Mouse (Mus musculus) liver, embryonic 11.5 days (tissue): ENCODE measurements around the gene Hmgn1. TPM values are rescaled to one million over a fixed set of nuclear protein-coding genes. Genes with fewer than 3 reads are reported as not detected.

Experiments used
- ATAC-seq: fragments of 200-750 bp; cut with Nextera tagmentation; replicated peaks from 2 replicates; pipeline ENCODE4 v1.8.0; 2017; ENCODE audit warnings: moderate number of reproducible peaks, mild to moderate bottlenecking, moderate TSS enrichment, moderate library complexity; ENCODE audit not compliant: low FRiP score
- DNase-seq: peaks from one replicate; pipeline ENCODE4 v3.0.0-alpha.2; 2017; ENCODE audit warnings: low spot score
- H3K27ac ChIP-seq: fragments of 300-500 bp; sonication (generic); 2 replicates; pipeline ENCODE4 v1.5.1; 2014; ENCODE audit warnings: mild to moderate bottlenecking, low read depth, low read length, control low read depth
- H3K27me3 ChIP-seq: fragments of 300-500 bp; sonication (generic); replicated peaks from 2 replicates; pipeline ENCODE4 v1.6.1; 2014; ENCODE audit warnings: low read length, mixed read lengths; ENCODE audit not compliant: control insufficient read depth, insufficient read depth
- H3K36me3 ChIP-seq: fragments of 300-500 bp; sonication (generic); 2 replicates; pipeline ENCODE4 v1.6.1; 2014; ENCODE audit warnings: mild to moderate bottlenecking, low read length, moderate library complexity, mixed read lengths; ENCODE audit not compliant: control insufficient read depth, insufficient read depth
- H3K4me1 ChIP-seq: fragments of 300-500 bp; sonication (generic); replicated peaks from 2 replicates; pipeline ENCODE4 v1.6.1; 2014; ENCODE audit warnings: low read length, mixed read lengths; ENCODE audit not compliant: control insufficient read depth, insufficient read depth
- H3K4me2 ChIP-seq: fragments of 300-500 bp; sonication (generic); 2 replicates; pipeline ENCODE4 v1.6.1; 2014; ENCODE audit warnings: mild to moderate bottlenecking, control low read depth, moderate library complexity
- H3K4me3 ChIP-seq: fragments of 300-500 bp; sonication (generic); 2 replicates; pipeline ENCODE4 v1.5.1; 2014; ENCODE audit warnings: low read depth, low read length, control low read depth
- H3K9ac ChIP-seq: fragments of 300-500 bp; sonication (generic); 2 replicates; pipeline ENCODE4 v1.6.1; 2014; ENCODE audit warnings: low read depth, low read length, control low read depth
- H3K9me3 ChIP-seq: fragments of 300-500 bp; sonication (generic); 2 replicates; pipeline ENCODE4 v1.6.1; 2016; ENCODE audit warnings: low read length, inconsistent platforms, mixed read lengths; ENCODE audit not compliant: control insufficient read depth
- WGBS: fragments of 180-500 bp; shearing (Covaris S2); extraction: QIAGEN DNeasy Blood & Tissue Kit; methylation state at CpG from one replicate; pipeline ENCODE4 v1.1.7; 2014; 5-methylcytosine and 5-hydroxymethylcytosine counted together
- polyA plus RNA-seq: library from polyadenylated mRNA; unstranded; fragments of >200 nt; fragmentation: Nextera tagmentation; extraction: Ambion mirVana; gene quantifications from 2 replicates; pipeline ENCODE4 v1.2.1, GENCODE M21; 2014

Hmgn1 gene
- polyA plus RNA-seq, 1 experiment from 2014 or later: 450 TPM

GRCm38 (mm10) chr16:96159091-96159731 lies 31.7 kb upstream of the Hmgn1 start:
- Histone ChIP-seq H3K9ac (peak overlapping the region; percentile 87), H3K36me3 (peaks cover 3% of the 10 kb centered on the region; the same call in 1 of the 2 replicates), H3K27ac (peak overlapping the region; percentile 42; the same call in 1 of the 2 replicates), H3K4me2 (peak overlapping the region; percentile 99), H3K27me3 (no peaks in the 10 kb centered on the region), H3K4me3 (peak overlapping the region; percentile 64), H3K9me3 (no peaks in the 10 kb centered on the region), H3K4me1 (peaks cover 2% of the 10 kb centered on the region; the same call in 1 of the 2 replicates)
- under 1% methylated on average over 67 of the region's 67 CpGs for WGBS
- ATAC-seq: peak; percentile 78
- peak; percentile 76 for DNase-seq

- Histone ChIP-seq H3K36me3 (peaks cover 5% of the 10 kb centered on the region), H3K4me1 (peaks cover 2% of the 10 kb centered on the region; the same call in 1 of the 2 replicates), H3K4me3 (peak overlapping the region; percentile 64), H3K4me2 (peak overlapping the region; percentile 99), H3K9me3 (no peaks in the 10 kb centered on the region), H3K9ac (peak overlapping the region; percentile 87), H3K27me3 (no peaks in the 10 kb centered on the region), H3K27ac (no peak overlapping the region)
- 64% methylated on average over 12 of the region's 12 CpGs for WGBS
- no peak for ATAC-seq
- no peak for DNase-seq
These were observed 31.1 kb upstream of the Hmgn1 start for GRCm38 (mm10) chr16:96158511-96159080.

GRCm38 (mm10) chr16:96157171-96157570 lies 29.6 kb upstream of the Hmgn1 start:
- H3K4me1 ChIP-seq: peaks cover 2% of the 10 kb centered on the region; the same call in 1 of the 2 replicates
- ATAC-seq (no peak), DNase-seq (no peak)
- no peak overlapping the region for H3K4me2 ChIP-seq
- H3K36me3 ChIP-seq: peaks cover 14% of the 10 kb centered on the region
- no peaks in the 10 kb centered on the region for H3K9me3 ChIP-seq
- no peak overlapping the region for H3K9ac ChIP-seq
- WGBS: 88% methylated on average over 11 of the region's 11 CpGs
- no peak overlapping the region for H3K27ac ChIP-seq
- H3K27me3 ChIP-seq: no peaks in the 10 kb centered on the region
- H3K4me3 ChIP-seq: no peak overlapping the region

- no peak for DNase-seq
- Histone ChIP-seq H3K4me3 (no peak overlapping the region), H3K4me1 (peaks cover 2% of the 10 kb centered on the region; the same call in 1 of the 2 replicates), H3K4me2 (no peak overlapping the region), H3K36me3 (peaks cover 14% of the 10 kb centered on the region), H3K9me3 (no peaks in the 10 kb centered on the region), H3K27me3 (no peaks in the 10 kb centered on the region), H3K9ac (no peak overlapping the region), H3K27ac (no peak overlapping the region)
- 91% methylated on average over 8 of the region's 8 CpGs for WGBS
- no peak for ATAC-seq
These were observed 28.5 kb upstream of the Hmgn1 start for GRCm38 (mm10) chr16:96156019-96156418.

- Histone ChIP-seq H3K27me3 (no peaks in the 10 kb centered on the region), H3K9ac (no peak overlapping the region), H3K9me3 (no peaks in the 10 kb centered on the region), H3K27ac (no peak overlapping the region), H3K4me1 (peaks cover 2% of the 10 kb centered on the region; the same call in 1 of the 2 replicates), H3K4me3 (no peak overlapping the region), H3K4me2 (no peak overlapping the region), H3K36me3 (peaks cover 14% of the 10 kb centered on the region)
- ATAC-seq: no peak
- WGBS: 84% methylated on average over 2 of the region's 2 CpGs
- no peak for DNase-seq
These were observed 26.9 kb upstream of the Hmgn1 start for GRCm38 (mm10) chr16:96154476-96154875.

GRCm38 (mm10) chr16:96151551-96151950 lies 24.0 kb upstream of the Hmgn1 start:
- Histone ChIP-seq H3K9ac (no peak overlapping the region), H3K27ac (no peak overlapping the region), H3K27me3 (no peaks in the 10 kb centered on the region), H3K4me2 (no peak overlapping the region), H3K4me1 (peaks cover 9% of the 10 kb centered on the region), H3K36me3 (peaks cover 14% of the 10 kb centered on the region), H3K4me3 (no peak overlapping the region), H3K9me3 (no peaks in the 10 kb centered on the region)
- ATAC-seq: peak; percentile 69
- DNase-seq: peak; percentile 73
- 29% methylated on average over 9 of the region's 9 CpGs for WGBS

GRCm38 (mm10) chr16:96150995-96151394 lies 23.5 kb upstream of the Hmgn1 start:
- H3K27ac ChIP-seq: no peak overlapping the region
- H3K9ac ChIP-seq: no peak overlapping the region
- DNase-seq (no peak), ATAC-seq (no peak)
- no peaks in the 10 kb centered on the region for H3K27me3 ChIP-seq
- H3K36me3 ChIP-seq: peaks cover 14% of the 10 kb centered on the region
- no peak overlapping the region for H3K4me3 ChIP-seq
- H3K9me3 ChIP-seq: no peaks in the 10 kb centered on the region
- no peak overlapping the region for H3K4me2 ChIP-seq
- peaks cover 15% of the 10 kb centered on the region for H3K4me1 ChIP-seq
- 67% methylated on average over 4 of the region's 4 CpGs for WGBS

- ATAC-seq (no peak), DNase-seq (no peak)
- Histone ChIP-seq H3K27ac (no peak overlapping the region), H3K27me3 (no peaks in the 10 kb centered on the region), H3K36me3 (peaks cover 11% of the 10 kb centered on the region), H3K4me1 (peaks cover 17% of the 10 kb centered on the region), H3K9ac (no peak overlapping the region), H3K9me3 (no peaks in the 10 kb centered on the region), H3K4me3 (no peak overlapping the region), H3K4me2 (no peak overlapping the region)
- WGBS: 76% methylated on average over 9 of the region's 9 CpGs
These were observed 21.8 kb upstream of the Hmgn1 start for GRCm38 (mm10) chr16:96149311-96149710.

GRCm38 (mm10) chr16:96148834-96149233 lies 21.3 kb upstream of the Hmgn1 start:
- peaks cover 17% of the 10 kb centered on the region for H3K4me1 ChIP-seq
- no peak overlapping the region for H3K4me2 ChIP-seq
- H3K36me3 ChIP-seq: peaks cover 9% of the 10 kb centered on the region
- no peak for ATAC-seq
- 75% methylated on average over 6 of the region's 6 CpGs for WGBS
- no peak for DNase-seq
- no peaks in the 10 kb centered on the region for H3K27me3 ChIP-seq
- no peak overlapping the region for H3K27ac ChIP-seq
- no peak overlapping the region for H3K4me3 ChIP-seq
- no peaks in the 10 kb centered on the region for H3K9me3 ChIP-seq
- no peak overlapping the region for H3K9ac ChIP-seq
